Mouse (Mus musculus): Measurements from ENCODE around the gene Rps15a.
A peak's percentile ranks its signal among the peaks of the same experiment; 100 is the strongest.

The Rps15a gene

GRCm38 (mm10) chr7:118115877-118116568, at the start of gene Rps15a:
Gene Rps15a (minus strand): TSS chr7:118116188.
- DNase-seq (ENCODE audit: low spot score), result peak; percentile 96

- DNase-seq (ENCODE audit: low spot score), result no peak
Observed at GRCm38 (mm10) chr7:118163006-118163405, 47.0 kb upstream of the Rps15a start.

DNA sequence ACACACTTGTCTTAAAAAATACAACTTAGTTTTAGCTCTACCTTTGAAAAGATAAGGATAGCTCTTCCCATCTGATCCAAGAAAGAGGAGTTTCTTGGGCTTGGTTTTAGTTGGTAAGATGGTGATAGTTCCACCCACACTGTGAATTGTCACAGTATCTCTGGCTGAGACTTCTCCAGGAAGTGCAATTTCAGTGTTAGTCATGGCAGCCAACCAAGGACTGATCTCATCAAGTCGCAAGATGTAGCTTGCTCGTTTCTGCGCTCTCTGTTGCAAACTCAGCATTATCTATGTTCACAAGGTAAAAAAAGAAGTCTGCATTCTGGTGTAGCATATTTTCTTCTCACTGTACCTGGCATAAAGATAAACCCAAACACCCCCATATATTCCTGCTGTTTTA, 44.1 kb upstream of the Rps15a start:
- DNase-seq (ENCODE audit: low spot score), result no peak

DNA sequence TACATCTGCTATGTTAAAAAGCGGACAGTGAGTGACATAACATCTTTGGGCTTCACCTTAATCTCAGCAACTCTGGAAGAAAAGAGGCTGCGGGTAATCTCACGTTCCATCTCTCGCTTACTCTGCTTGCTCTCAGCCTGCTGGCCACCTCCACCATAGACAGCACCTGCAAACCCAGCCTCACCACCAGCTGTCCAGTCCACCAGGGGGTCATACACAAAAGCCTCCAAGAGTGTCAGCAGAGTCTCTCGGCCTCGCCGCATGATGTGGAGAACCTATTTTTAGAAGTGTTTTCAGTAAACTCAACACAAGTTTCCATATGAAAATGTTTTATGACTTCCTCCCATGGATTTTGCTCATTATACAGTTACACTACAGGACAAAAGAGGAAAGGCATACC, 40.5 kb upstream of the Rps15a start:
- DNase-seq (ENCODE audit: low spot score), result no peak

GRCm38 (mm10) chr7:118154150-118154549, 38.2 kb upstream of the Rps15a start:
- DNase-seq (ENCODE audit: low spot score), result no peak

GRCm38 (mm10) chr7:118143602-118144001, 27.6 kb upstream of the Rps15a start:
- no peak for DNase-seq (ENCODE audit: low spot score)

- no peak for DNase-seq (ENCODE audit: low spot score)
Observed at GRCm38 (mm10) chr7:118143123-118143522, 27.1 kb upstream of the Rps15a start.

GRCm38 (mm10) chr7:118141271-118141670, 25.3 kb upstream of the Rps15a start:
- DNase-seq (ENCODE audit: low spot score), result no peak

- DNase-seq (ENCODE audit: low spot score), result no peak
Observed at GRCm38 (mm10) chr7:118135128-118135527, 19.1 kb upstream of the Rps15a start.

GRCm38 (mm10) chr7:118129430-118130041, 13.5 kb upstream of the Rps15a start, which contains the start of gene Arl6ip1:
Gene Arl6ip1 (minus strand): TSS chr7:118129662.
- DNase-seq (ENCODE audit: low spot score), result peak; percentile 97

GRCm38 (mm10) chr7:118128925-118129429, 13.0 kb upstream of the Rps15a start:
- peak; percentile 74 for DNase-seq (ENCODE audit: low spot score)

DNA sequence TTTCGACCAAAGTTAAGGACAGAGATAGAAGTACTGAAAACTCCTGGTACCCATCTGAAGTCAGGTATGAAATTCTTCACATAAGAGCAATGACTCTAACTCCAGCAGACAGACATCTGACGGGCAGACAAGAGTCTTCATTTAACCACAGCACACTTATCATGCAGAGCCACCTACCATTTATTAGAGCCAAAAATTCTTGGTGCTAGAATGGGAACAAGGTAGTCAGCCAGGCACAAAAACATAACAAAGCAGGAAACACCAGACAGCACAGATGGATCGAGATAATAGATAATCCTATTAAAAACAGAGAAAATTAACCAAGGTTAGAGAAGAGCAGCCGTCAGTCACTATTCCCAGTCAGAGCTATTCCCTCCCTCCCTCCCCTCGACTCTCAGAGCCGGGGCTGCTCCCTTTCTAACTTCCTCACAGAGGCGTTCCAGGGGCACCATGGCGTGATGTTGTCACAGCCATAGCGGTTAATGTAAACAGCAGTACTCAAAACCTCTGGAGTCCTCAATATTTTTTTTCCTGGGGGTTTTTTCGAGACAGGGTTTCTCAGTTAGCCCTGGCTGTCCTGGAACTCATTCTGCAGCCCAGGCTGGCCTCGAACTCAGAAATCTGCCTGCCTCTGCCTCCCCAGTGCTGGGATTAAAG, 10.4 kb upstream of the Rps15a start:
- DNase-seq (ENCODE audit: low spot score), result no peak

- no peak for DNase-seq (ENCODE audit: low spot score)
Observed at GRCm38 (mm10) chr7:118125736-118126135, 9.7 kb upstream of the Rps15a start.

DNA sequence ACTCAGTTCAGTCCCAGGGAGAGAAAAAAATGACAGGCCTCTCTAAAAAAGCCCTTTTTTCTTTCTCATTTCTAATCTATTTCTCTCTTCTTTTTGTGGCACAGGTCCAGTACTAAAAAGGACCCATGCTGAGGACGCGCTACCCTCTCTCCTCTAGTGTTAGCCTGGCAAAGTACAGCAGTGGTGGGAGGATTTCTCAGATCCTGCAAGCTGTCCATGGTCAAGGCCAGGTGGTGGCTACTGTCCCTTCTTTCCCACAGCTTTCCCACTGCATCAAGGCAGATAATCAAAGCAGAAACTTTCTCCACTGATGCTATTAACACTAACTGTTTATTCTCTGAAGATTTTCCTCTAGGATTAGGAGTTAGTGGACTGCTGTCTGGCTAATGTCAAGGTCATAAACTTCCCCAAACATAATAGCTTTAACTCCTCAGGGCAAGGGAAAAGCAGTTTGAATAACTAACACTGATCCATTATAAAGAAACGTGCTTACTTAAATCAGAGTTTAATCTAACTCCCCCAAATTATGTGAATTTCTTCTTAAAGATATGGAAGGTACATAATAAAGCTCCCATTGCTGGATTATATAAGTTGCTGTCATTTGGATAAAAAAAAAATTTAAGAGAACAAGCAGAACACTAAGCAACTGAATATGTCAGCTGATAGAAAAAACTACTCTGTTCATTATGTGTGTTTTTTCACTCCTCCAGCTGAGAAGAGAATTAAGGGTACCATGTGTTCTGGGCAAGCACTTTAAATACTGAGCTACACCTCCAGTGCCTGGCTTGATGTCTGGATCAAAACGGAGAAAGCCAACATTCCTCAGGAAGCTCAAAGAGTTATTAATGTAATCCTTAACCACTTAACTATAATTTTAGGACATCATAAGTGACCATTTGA, 7.8 kb upstream of the Rps15a start:
- DNase-seq (ENCODE audit: low spot score), result no peak

GRCm38 (mm10) chr7:118122235-118122634, 6.2 kb upstream of the Rps15a start:
- DNase-seq (ENCODE audit: low spot score), result no peak

GRCm38 (mm10) chr7:118120654-118121053, 4.7 kb upstream of the Rps15a start:
- no peak for DNase-seq (ENCODE audit: low spot score)

DNA sequence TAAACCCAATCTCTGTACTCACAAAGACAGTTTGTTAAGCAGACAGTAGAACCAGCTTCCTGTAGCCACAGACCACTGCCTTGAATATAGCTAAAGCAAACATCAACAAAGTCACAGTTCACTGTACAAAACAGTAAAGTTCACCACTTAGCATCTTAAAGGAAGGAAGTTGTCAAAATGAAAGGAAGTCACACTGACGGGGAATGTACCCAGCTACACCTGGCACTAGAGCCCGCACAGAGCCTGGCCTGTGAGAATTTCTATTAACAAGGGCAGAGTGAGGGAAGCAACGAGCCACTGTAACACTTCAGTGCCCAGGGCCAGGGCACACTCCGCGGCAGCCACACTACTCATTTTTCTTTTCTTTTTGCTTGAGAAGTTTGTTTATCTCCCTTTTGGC, 4.0 kb upstream of the Rps15a start:
- no peak for DNase-seq (ENCODE audit: low spot score)

- no peak for DNase-seq (ENCODE audit: low spot score)
Observed at GRCm38 (mm10) chr7:118119142-118119541, 3.2 kb upstream of the Rps15a start.

DNA sequence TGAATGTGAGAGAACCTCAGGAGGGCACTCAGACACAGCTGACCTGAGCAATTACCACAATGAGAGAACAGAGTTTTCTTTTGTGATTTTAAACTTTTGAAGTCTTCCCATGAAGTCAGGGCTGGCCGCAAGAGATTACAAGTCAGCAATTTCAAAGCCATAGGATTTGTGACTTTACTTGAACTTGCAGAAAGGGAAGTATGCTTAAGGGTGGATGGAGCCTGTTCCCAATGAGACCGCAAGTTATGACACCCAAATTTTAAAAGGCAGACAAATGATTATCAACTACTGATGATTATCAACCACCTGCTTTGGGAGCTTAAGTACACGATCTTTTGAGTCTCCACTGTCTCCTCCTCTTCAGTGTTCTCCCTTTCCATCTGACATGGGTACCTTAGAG, 2.4 kb upstream of the Rps15a start:
- DNase-seq (ENCODE audit: low spot score), result no peak

- DNase-seq (ENCODE audit: low spot score), result no peak
Observed at GRCm38 (mm10) chr7:118117539-118118210, 1.7 kb upstream of the Rps15a start.

GRCm38 (mm10) chr7:118116787-118117538, 975 bp upstream of the Rps15a start:
- no peak for DNase-seq (ENCODE audit: low spot score)

Measured in urinary bladder, postnatal 14 days (tissue).